Mouse (Mus musculus) neural tube, embryonic 11.5 days (tissue): ENCODE data around the gene Cpsf3. TPM values are rescaled to one million over a fixed set of nuclear protein-coding genes. Genes with fewer than 3 reads are reported as not detected.

ENCODE experiments used
- polyA plus RNA-seq: library from polyadenylated mRNA; unstranded; fragments of >200 nt; fragmentation: Nextera tagmentation; extraction: Ambion mirVana; gene quantifications from 2 replicates; pipeline ENCODE4 v1.2.1, GENCODE M21; 2014

The Cpsf3 gene
- polyA plus RNA-seq, 1 experiment from 2014 or later: 138 TPM

Other genes starting within 250 kb of the Cpsf3 start
- gene Itgb1bp1, start 893 bp downstream of the Cpsf3 start, polyA plus RNA-seq: 43.6 and 48.8 TPM in 2 replicates
- gene Iah1, start 31.0 kb downstream of the Cpsf3 start, polyA plus RNA-seq: 45.6 and 47.2 TPM in 2 replicates
- 37.0 TPM in 2 replicates for gene Adam17, start 88.2 kb downstream of the Cpsf3 start, polyA plus RNA-seq
- 1,105 and 1,167 TPM in 2 replicates for gene Ywhaq, start 132.2 kb downstream of the Cpsf3 start, polyA plus RNA-seq